In genomic region chr2:178197542-178197941, GRCm38 (mm10) we compare ENCODE assay signal across 20 mouse cellular contexts.
DNase-seq lines count a peak whose midpoint lies in the region; ATAC-seq and TF ChIP-seq lines count a peak whose summit lies in the region.
"Had no signal": no experiment of that assay in that cellular context is flagged by ENCODE, and none has a peak within 500 bp of the region (broad histone marks: within the 10 kb centered on the region; RNA-seq: fewer than 3 reads in every experiment).

No protein-coding gene starts in this region.

- WGBS in liver, embryonic 15.5 days (ENCODE audit: insufficient replicate concordance), result 24% methylated on average over 1 of the region's 1 CpGs
- WGBS in stomach, postnatal 0 days, result 74% methylated on average over 1 of the region's 1 CpGs
- 84% methylated on average over 1 of the region's 1 CpGs for WGBS in hindbrain, embryonic 14.5 days

- peaks cover 73% of the 10 kb centered on the region for H3K4me1 ChIP-seq in megakaryocyte, embryonic 14.5 days
- H3K4me1 ChIP-seq in liver, embryonic 15.5 days (replicated peaks), result peaks cover 18% of the 10 kb centered on the region
- no peaks in the 10 kb centered on the region for H3K4me1 ChIP-seq in stomach, postnatal 0 days (replicated peaks; ENCODE audit: control insufficient read depth, insufficient read depth)
- H3K4me1 ChIP-seq in hindbrain, embryonic 14.5 days (replicated peaks; ENCODE audit: control insufficient read depth, insufficient read depth, low read length), result peaks cover 19% of the 10 kb centered on the region
- H3K4me1 ChIP-seq: embryonic facial prominence, embryonic 15.5 days had no signal

- TF ChIP-seq EP300 in stomach, postnatal 0 days (optimal IDR thresholded peaks at IDR 0.05), result no peak

- H3K4me2 ChIP-seq in liver, embryonic 15.5 days, result peak overlapping the region; percentile 33; the same call in 1 of the 2 replicates
- H3K4me2 ChIP-seq in stomach, postnatal 0 days (replicated peaks; ENCODE audit: low read depth), result no peak overlapping the region
- H3K4me2 ChIP-seq in hindbrain, embryonic 14.5 days (replicated peaks), result no peak overlapping the region
- H3K4me2 ChIP-seq: embryonic facial prominence, embryonic 15.5 days; forebrain, embryonic 15.5 days had no signal

- TF ChIP-seq CTCF in stomach, postnatal 0 days (IDR thresholded peaks at IDR 0.05; ENCODE audit: low read depth), result no peak

- DNase-seq in liver, result peak; percentile 36
- no peak for DNase-seq in stomach, postnatal 0 days (ENCODE audit: low spot score)
- DNase-seq in adrenal gland, postnatal 10 days, result no peak
- no peak for DNase-seq in hindbrain, embryonic 14.5 days (ENCODE audit: low spot score)
- DNase-seq: adrenal gland, adult 8-10 months; cerebellum, adult 9-11 months; gastrocnemius, postnatal 25 days; heart, adult 18-20 months; kidney, postnatal 36 days; layer of hippocampus, adult 9-11 months; lung, adult 18-20 months; lung, postnatal 10 days had no signal

- no peaks in the 10 kb centered on the region for H3K36me3 ChIP-seq in megakaryocyte, embryonic 14.5 days (replicated peaks; ENCODE audit: low read length)
- H3K36me3 ChIP-seq in liver, embryonic 15.5 days (replicated peaks), result no peaks in the 10 kb centered on the region
- no peaks in the 10 kb centered on the region for H3K36me3 ChIP-seq in stomach, postnatal 0 days (ENCODE audit: control insufficient read depth, insufficient read depth, low read length)
- no peaks in the 10 kb centered on the region for H3K36me3 ChIP-seq in hindbrain, embryonic 14.5 days (replicated peaks; ENCODE audit: control insufficient read depth, insufficient read depth)
- H3K36me3 ChIP-seq: embryonic facial prominence, embryonic 15.5 days; forebrain, embryonic 15.5 days had no signal

- H3K9ac ChIP-seq in liver, embryonic 15.5 days, result no peak overlapping the region
- H3K9ac ChIP-seq in stomach, postnatal 0 days (ENCODE audit: low read length), result no peak overlapping the region
- no peak overlapping the region for H3K9ac ChIP-seq in hindbrain, embryonic 14.5 days
- H3K9ac ChIP-seq: embryonic facial prominence, embryonic 15.5 days; forebrain, embryonic 15.5 days had no signal

- peaks cover 10% of the 10 kb centered on the region for H3K9me3 ChIP-seq in megakaryocyte, embryonic 14.5 days
- no peaks in the 10 kb centered on the region for H3K9me3 ChIP-seq in liver, embryonic 15.5 days (replicated peaks)
- H3K9me3 ChIP-seq in stomach, postnatal 0 days (ENCODE audit: control insufficient read depth, low read length), result no peaks in the 10 kb centered on the region
- no peaks in the 10 kb centered on the region for H3K9me3 ChIP-seq in hindbrain, embryonic 14.5 days (ENCODE audit: control insufficient read depth, low read length)
- H3K9me3 ChIP-seq: embryonic facial prominence, embryonic 15.5 days; forebrain, embryonic 15.5 days had no signal

- peak overlapping the region; percentile 51 for H3K4me3 ChIP-seq in megakaryocyte, embryonic 14.5 days (replicated peaks)
- H3K4me3 ChIP-seq in liver, embryonic 15.5 days (replicated peaks), result no peak overlapping the region
- H3K4me3 ChIP-seq in stomach, postnatal 0 days (ENCODE audit: low read depth, low read length), result no peak overlapping the region
- no peak overlapping the region for H3K4me3 ChIP-seq in hindbrain, embryonic 14.5 days (replicated peaks; ENCODE audit: low read length)
- H3K4me3 ChIP-seq: embryonic facial prominence, embryonic 15.5 days; forebrain, embryonic 15.5 days had no signal

- peak overlapping the region; percentile 66; the same call in 1 of the 2 replicates for H3K27ac ChIP-seq in liver, embryonic 15.5 days (replicated peaks)
- H3K27ac ChIP-seq in stomach, postnatal 0 days (replicated peaks), result no peak overlapping the region
- no peak overlapping the region for H3K27ac ChIP-seq in hindbrain, embryonic 14.5 days
- H3K27ac ChIP-seq: embryonic facial prominence, embryonic 15.5 days; forebrain, embryonic 15.5 days had no signal

- ATAC-seq in megakaryocyte, adult 5-6 weeks (ENCODE audit: poor library complexity, severe bottlenecking), result no peak
- ATAC-seq in liver, embryonic 15.5 days (ENCODE audit: insufficient read depth), result peak; percentile 97
- ATAC-seq in stomach, postnatal 0 days (ENCODE audit: low FRiP score, low TSS enrichment), result peak; percentile 60
- ATAC-seq in hindbrain, embryonic 14.5 days (ENCODE audit: low FRiP score), result no peak
- ATAC-seq: activated CD4-positive, CD25-positive, alpha-beta regulatory T cell, adult 4 months; forebrain, embryonic 15.5 days; hindbrain, embryonic 16.5 days; intestine, embryonic 16.5 days had no signal

- peaks cover 20% of the 10 kb centered on the region for H3K27me3 ChIP-seq in megakaryocyte, embryonic 14.5 days (replicated peaks)
- no peaks in the 10 kb centered on the region for H3K27me3 ChIP-seq in liver, embryonic 15.5 days
- H3K27me3 ChIP-seq in stomach, postnatal 0 days (ENCODE audit: control insufficient read depth, insufficient read depth, low read length), result no peaks in the 10 kb centered on the region
- no peaks in the 10 kb centered on the region for H3K27me3 ChIP-seq in hindbrain, embryonic 14.5 days (ENCODE audit: control insufficient read depth, insufficient read depth, low read length)
- H3K27me3 ChIP-seq: embryonic facial prominence, embryonic 15.5 days; forebrain, embryonic 15.5 days had no signal

Comparison
In these comparisons a context has a peak if more than half of its experiments do, and no peak if none do; other contexts are left out.
1. ATAC-seq: peak in liver, embryonic 15.5 days (single experiment) and stomach, postnatal 0 days (single experiment); none in megakaryocyte, adult 5-6 weeks (single experiment) and hindbrain, embryonic 14.5 days (single experiment).